Mouse (Mus musculus) spleen, adult 18-20 months (tissue): Measurements from ENCODE around the gene Pknox1.
"Not testable (repeated sequence)": the region's sequence is repeated elsewhere in the genome, so short reads cannot be mapped to it uniquely, and the experiment has no call there.

Experiments used
- DNase-seq, 2 experiments: peaks; one replicate each; pipeline ENCODE4 v3.0.0; 2022; ENCODE audit warnings: mixed read lengths in 2 of 2

The Pknox1 gene

GRCm38 (mm10) chr17:31564015-31564857 lies at the start of gene Pknox1:
Gene Pknox1, plus strand, starts transcription at chr17:31564734.
- DNase-seq = peak; percentile 98 to 99

- no peak for DNase-seq
Observed at GRCm38 (mm10) chr17:31519344-31519945, 45.1 kb upstream of the Pknox1 start.

GRCm38 (mm10) chr17:31519946-31520838 lies 44.3 kb upstream of the Pknox1 start, which contains the start of the genes Wdr4 and Ndufv3:
Gene Wdr4, minus strand, starts transcription at chr17:31519980.
Gene Ndufv3, plus strand, starts transcription at chr17:31520115.
- DNase-seq = peak; percentile 98 to 99

- DNase-seq = no peak
Observed at GRCm38 (mm10) chr17:31520895-31521294, 43.6 kb upstream of the Pknox1 start.

- DNase-seq = no peak
Observed at GRCm38 (mm10) chr17:31521948-31522347, 42.6 kb upstream of the Pknox1 start.

- no peak for DNase-seq
Observed at GRCm38 (mm10) chr17:31525114-31525513, 39.4 kb upstream of the Pknox1 start.

- DNase-seq = no peak
Observed at GRCm38 (mm10) chr17:31525816-31526215, 38.7 kb upstream of the Pknox1 start.

GRCm38 (mm10) chr17:31529314-31529713 lies 35.2 kb upstream of the Pknox1 start:
- DNase-seq = no peak

- DNase-seq = no peak
Observed at GRCm38 (mm10) chr17:31531441-31532158, 32.9 kb upstream of the Pknox1 start.

- not testable (repeated sequence) for DNase-seq
Observed at GRCm38 (mm10) chr17:31532331-31532730, 32.2 kb upstream of the Pknox1 start.

- DNase-seq = no peak
Observed at GRCm38 (mm10) chr17:31535358-31535757, 29.2 kb upstream of the Pknox1 start.

- DNase-seq = no peak
Observed at GRCm38 (mm10) chr17:31535871-31536629, 28.5 kb upstream of the Pknox1 start.

- no peak for DNase-seq
Observed at GRCm38 (mm10) chr17:31540101-31540500, 24.4 kb upstream of the Pknox1 start.

- no peak for DNase-seq
Observed at GRCm38 (mm10) chr17:31540809-31541459, 23.6 kb upstream of the Pknox1 start.

- no peak for DNase-seq
Observed at GRCm38 (mm10) chr17:31541460-31541831, 23.1 kb upstream of the Pknox1 start.

- no peak for DNase-seq
Observed at GRCm38 (mm10) chr17:31543574-31543973, 21.0 kb upstream of the Pknox1 start.

GRCm38 (mm10) chr17:31546444-31547196 lies 17.9 kb upstream of the Pknox1 start:
- DNase-seq = no peak

GRCm38 (mm10) chr17:31547974-31548373 lies 16.6 kb upstream of the Pknox1 start:
- DNase-seq = no peak

GRCm38 (mm10) chr17:31549389-31549788 lies 15.1 kb upstream of the Pknox1 start:
- no peak for DNase-seq

GRCm38 (mm10) chr17:31552601-31553000 lies 11.9 kb upstream of the Pknox1 start:
- DNase-seq = not testable (repeated sequence)
